Mouse (Mus musculus) bone marrow, adult 2 months (tissue): ENCODE measurements around the gene Ddt.

Experiments used
- CTCF ChIP-seq: fragments of 200-500 bp; IDR thresholded peaks from 2 replicates; pipeline ENCODE4 v1.5.1; 2011; ENCODE audit warnings: low read length, control low read depth; ENCODE audit not compliant: control insufficient read depth, insufficient read depth
- POLR2A ChIP-seq: fragments of 200-500 bp; IDR thresholded peaks from 2 replicates; pipeline ENCODE4 v1.6.1; 2011; ENCODE audit warnings: low read depth, mild to moderate bottlenecking, control low read depth, low read length, borderline replicate concordance; ENCODE audit not compliant: control insufficient read depth

DNA sequence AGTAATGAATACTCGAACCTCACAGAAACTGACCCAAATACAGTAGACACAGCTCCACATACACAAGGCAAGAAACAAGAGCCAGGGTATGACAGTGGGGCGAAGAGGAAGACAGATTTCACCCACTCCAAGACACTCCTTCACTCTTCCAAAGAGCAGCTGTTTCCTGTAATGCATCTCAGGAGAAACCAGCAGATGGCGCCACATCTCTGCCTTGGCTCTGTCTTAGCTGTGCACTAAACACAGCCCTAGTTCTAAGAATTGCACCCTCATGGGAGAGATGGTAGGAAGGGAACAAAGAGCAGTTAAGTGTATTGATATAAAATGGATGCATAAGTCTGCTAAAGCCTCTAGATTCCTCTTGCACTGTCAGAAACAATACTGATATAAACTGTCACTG lies 29.2 kb downstream of the Ddt start:
- TF ChIP-seq POLR2A (no peak), CTCF (peak; percentile 95)
